Mouse (Mus musculus): ENCODE data around the gene Gm20388. TPM values are rescaled to one million over a fixed set of nuclear protein-coding genes. Genes with fewer than 3 reads are reported as not detected.

Gene Gm20388
- polyA plus RNA-seq, 1 experiment from 2014 or later = not detected

GRCm38 (mm10) chr8:122064353-122064752 is 2153.7 kb downstream of the Gm20388 start:
- 0 out of 2 replicates have a peak, but pooled peaks have one; percentile 59 for ATAC-seq (ENCODE audit: insufficient number of reproducible peaks, insufficient read depth, low FRiP score, low TSS enrichment, low read depth)
- Histone ChIP-seq H3K36me3 (no peaks in the 10 kb centered on the region), H3K9me3 (no peaks in the 10 kb centered on the region), H3K27me3 (no peaks in the 10 kb centered on the region), H3K27ac (peak overlapping the region; percentile 18; the same call in 1 of the 2 replicates), H3K9ac (0 out of 2 replicates have a peak overlapping the region, but pooled peaks have one; percentile 16), H3K4me3 (no peak overlapping the region), H3K4me1 (peaks cover 16% of the 10 kb centered on the region), H3K4me2 (no peak overlapping the region)
- WGBS = 32% methylated on average over 7 of the region's 7 CpGs

GRCm38 (mm10) chr8:122067783-122068505 is 2157.3 kb downstream of the Gm20388 start:
- ATAC-seq (ENCODE audit: insufficient number of reproducible peaks, insufficient read depth, low FRiP score, low TSS enrichment, low read depth) = no peak
- Histone ChIP-seq H3K4me2 (no peak overlapping the region), H3K27ac (no peak overlapping the region), H3K36me3 (no peaks in the 10 kb centered on the region), H3K9me3 (no peaks in the 10 kb centered on the region), H3K9ac (no peak overlapping the region), H3K4me3 (no peak overlapping the region), H3K27me3 (no peaks in the 10 kb centered on the region), H3K4me1 (peaks cover 16% of the 10 kb centered on the region)
- 67% methylated on average over 15 of the region's 15 CpGs for WGBS

GRCm38 (mm10) chr8:122068609-122069008 is 2158.0 kb downstream of the Gm20388 start:
- Histone ChIP-seq H3K27me3 (no peaks in the 10 kb centered on the region), H3K4me3 (no peak overlapping the region), H3K4me2 (no peak overlapping the region), H3K4me1 (peaks cover 16% of the 10 kb centered on the region), H3K9ac (no peak overlapping the region), H3K27ac (no peak overlapping the region), H3K36me3 (no peaks in the 10 kb centered on the region), H3K9me3 (no peaks in the 10 kb centered on the region)
- no peak for ATAC-seq (ENCODE audit: insufficient number of reproducible peaks, insufficient read depth, low FRiP score, low TSS enrichment, low read depth)
- WGBS = 75% methylated on average over 13 of the region's 13 CpGs

- H3K27ac ChIP-seq = no peak overlapping the region
- H3K4me1 ChIP-seq = peaks cover 11% of the 10 kb centered on the region
- 88% methylated on average over 11 of the region's 11 CpGs for WGBS
- no peaks in the 10 kb centered on the region for H3K36me3 ChIP-seq
- H3K4me2 ChIP-seq = no peak overlapping the region
- no peak overlapping the region for H3K4me3 ChIP-seq
- ATAC-seq (ENCODE audit: insufficient number of reproducible peaks, insufficient read depth, low FRiP score, low TSS enrichment, low read depth) = no peak
- H3K9ac ChIP-seq = no peak overlapping the region
- no peaks in the 10 kb centered on the region for H3K27me3 ChIP-seq
- no peaks in the 10 kb centered on the region for H3K9me3 ChIP-seq
Measured at GRCm38 (mm10) chr8:122069281-122069680, 2158.6 kb downstream of the Gm20388 start.

- WGBS = 51% methylated on average over 4 of the region's 4 CpGs
- Histone ChIP-seq H3K4me3 (no peak overlapping the region), H3K4me1 (peaks cover 3% of the 10 kb centered on the region), H3K9ac (no peak overlapping the region), H3K36me3 (no peaks in the 10 kb centered on the region), H3K27ac (no peak overlapping the region), H3K9me3 (no peaks in the 10 kb centered on the region), H3K27me3 (0 out of 2 replicates have a peak, but pooled peaks cover 7% of the 10 kb centered on the region), H3K4me2 (no peak overlapping the region)
- ATAC-seq (ENCODE audit: insufficient number of reproducible peaks, insufficient read depth, low FRiP score, low TSS enrichment, low read depth) = no peak
Measured at GRCm38 (mm10) chr8:122071193-122071592, 2160.6 kb downstream of the Gm20388 start.

GRCm38 (mm10) chr8:122073964-122074363 is 2163.3 kb downstream of the Gm20388 start:
- H3K9ac ChIP-seq = no peak overlapping the region
- peaks cover 7% of the 10 kb centered on the region for H3K4me1 ChIP-seq
- H3K4me3 ChIP-seq = no peak overlapping the region
- H3K27me3 ChIP-seq = peaks cover 10% of the 10 kb centered on the region; the same call in 1 of the 2 replicates
- ATAC-seq (ENCODE audit: insufficient number of reproducible peaks, insufficient read depth, low FRiP score, low TSS enrichment, low read depth) = no peak
- no peak overlapping the region for H3K4me2 ChIP-seq
- no peak overlapping the region for H3K27ac ChIP-seq
- 61% methylated on average over 9 of the region's 9 CpGs for WGBS
- H3K9me3 ChIP-seq = no peaks in the 10 kb centered on the region
- no peaks in the 10 kb centered on the region for H3K36me3 ChIP-seq

GRCm38 (mm10) chr8:122074442-122074841 is 2163.8 kb downstream of the Gm20388 start:
- ATAC-seq (ENCODE audit: insufficient number of reproducible peaks, insufficient read depth, low FRiP score, low TSS enrichment, low read depth) = no peak
- Histone ChIP-seq H3K4me1 (peaks cover 7% of the 10 kb centered on the region), H3K9ac (no peak overlapping the region), H3K9me3 (no peaks in the 10 kb centered on the region), H3K27ac (no peak overlapping the region), H3K4me2 (no peak overlapping the region), H3K36me3 (no peaks in the 10 kb centered on the region), H3K27me3 (peaks cover 10% of the 10 kb centered on the region; the same call in 1 of the 2 replicates), H3K4me3 (no peak overlapping the region)
- 77% methylated on average over 9 of the region's 9 CpGs for WGBS

GRCm38 (mm10) chr8:122074977-122075376 is 2164.3 kb downstream of the Gm20388 start:
- ATAC-seq (ENCODE audit: insufficient number of reproducible peaks, insufficient read depth, low FRiP score, low TSS enrichment, low read depth) = no peak

GRCm38 (mm10) chr8:122076183-122076842 is 2165.7 kb downstream of the Gm20388 start:
- ATAC-seq (ENCODE audit: insufficient number of reproducible peaks, insufficient read depth, low FRiP score, low TSS enrichment, low read depth) = no peak
- Histone ChIP-seq H3K9ac (0 out of 2 replicates have a peak overlapping the region, but pooled peaks have one; percentile 44), H3K9me3 (no peaks in the 10 kb centered on the region), H3K4me1 (peaks cover 21% of the 10 kb centered on the region), H3K27me3 (peaks cover 10% of the 10 kb centered on the region; the same call in 1 of the 2 replicates), H3K4me2 (no peak overlapping the region), H3K36me3 (no peaks in the 10 kb centered on the region), H3K4me3 (no peak overlapping the region), H3K27ac (no peak overlapping the region)
- 33% methylated on average over 23 of the region's 23 CpGs for WGBS

More at GRCm38 (mm10) chr8:122074977-122075376, 2164.3 kb downstream of the Gm20388 start:
- Histone ChIP-seq H3K9ac (no peak overlapping the region), H3K4me1 (peaks cover 12% of the 10 kb centered on the region), H3K27ac (no peak overlapping the region), H3K27me3 (peaks cover 10% of the 10 kb centered on the region; the same call in 1 of the 2 replicates), H3K36me3 (no peaks in the 10 kb centered on the region), H3K4me2 (no peak overlapping the region), H3K9me3 (no peaks in the 10 kb centered on the region), H3K4me3 (no peak overlapping the region)
- WGBS = 67% methylated on average over 4 of the region's 4 CpGs

GRCm38 (mm10) chr8:122078321-122078720 is 2167.7 kb downstream of the Gm20388 start:
- Histone ChIP-seq H3K36me3 (no peaks in the 10 kb centered on the region), H3K9ac (no peak overlapping the region), H3K4me3 (no peak overlapping the region), H3K27ac (no peak overlapping the region), H3K4me1 (peaks cover 21% of the 10 kb centered on the region), H3K4me2 (no peak overlapping the region), H3K27me3 (peaks cover 10% of the 10 kb centered on the region; the same call in 1 of the 2 replicates), H3K9me3 (no peaks in the 10 kb centered on the region)
- ATAC-seq (ENCODE audit: insufficient number of reproducible peaks, insufficient read depth, low FRiP score, low TSS enrichment, low read depth) = no peak
- 85% methylated on average over 12 of the region's 12 CpGs for WGBS

GRCm38 (mm10) chr8:122079093-122079492 is 2168.5 kb downstream of the Gm20388 start:
- Histone ChIP-seq H3K9ac (no peak overlapping the region), H3K4me1 (peaks cover 21% of the 10 kb centered on the region), H3K27me3 (peaks cover 10% of the 10 kb centered on the region; the same call in 1 of the 2 replicates), H3K36me3 (no peaks in the 10 kb centered on the region), H3K27ac (no peak overlapping the region), H3K9me3 (no peaks in the 10 kb centered on the region), H3K4me2 (no peak overlapping the region), H3K4me3 (no peak overlapping the region)
- WGBS = 51% methylated on average over 6 of the region's 6 CpGs
- ATAC-seq (ENCODE audit: insufficient number of reproducible peaks, insufficient read depth, low FRiP score, low TSS enrichment, low read depth) = no peak
